Mouse (Mus musculus) neural tube, embryonic 11.5 days (tissue): ENCODE data around the gene Igsf11. TPM values are rescaled to one million over a fixed set of nuclear protein-coding genes. Genes with fewer than 3 reads are reported as not detected.
"Not testable (repeated sequence)": the region's sequence is repeated elsewhere in the genome, so short reads cannot be mapped to it uniquely, and the experiment has no call there.

Source experiments
- ATAC-seq: fragments of 200-750 bp; cut with Nextera tagmentation; 2 replicates; pipeline ENCODE4 v1.8.0; 2017; ENCODE audit warnings: moderate number of reproducible peaks, mild to moderate bottlenecking, moderate TSS enrichment, moderate library complexity; ENCODE audit not compliant: insufficient read depth, low FRiP score, low TSS enrichment
- DNase-seq: peaks from one replicate; pipeline ENCODE4 v3.0.0-alpha.2; 2015; ENCODE audit warnings: low spot score
- H3K27ac ChIP-seq: fragments of 300-500 bp; sonication (generic); 2 replicates; pipeline ENCODE4 v1.5.1; 2014; ENCODE audit warnings: low read depth, mild to moderate bottlenecking, low read length
- H3K27me3 ChIP-seq: fragments of 300-500 bp; sonication (generic); 2 replicates; pipeline ENCODE4 v1.6.1; 2014; ENCODE audit warnings: mild to moderate bottlenecking, low read length, mixed read lengths; ENCODE audit not compliant: control insufficient read depth, insufficient read depth
- H3K36me3 ChIP-seq: fragments of 300-500 bp; sonication (generic); 2 replicates; pipeline ENCODE4 v1.6.1; 2014; ENCODE audit warnings: mild to moderate bottlenecking, low read length, moderate library complexity, mixed read lengths; ENCODE audit not compliant: control insufficient read depth, insufficient read depth
- H3K4me1 ChIP-seq: fragments of 300-500 bp; sonication (generic); 2 replicates; pipeline ENCODE4 v1.6.1; 2014; ENCODE audit warnings: low read length, mixed read lengths; ENCODE audit not compliant: control insufficient read depth, insufficient read depth
- H3K4me2 ChIP-seq: fragments of 300-500 bp; sonication (generic); 2 replicates; pipeline ENCODE4 v1.6.1; 2014; ENCODE audit warnings: low read depth, mild to moderate bottlenecking, moderate library complexity
- H3K4me3 ChIP-seq: fragments of 300-500 bp; sonication (generic); 2 replicates; pipeline ENCODE4 v1.5.1; 2014; ENCODE audit warnings: low read depth, low read length
- H3K9ac ChIP-seq: fragments of 300-500 bp; sonication (generic); 2 replicates; pipeline ENCODE4 v1.6.1; 2014; ENCODE audit warnings: mild to moderate bottlenecking, low read length
- H3K9me3 ChIP-seq: fragments of 300-500 bp; sonication (generic); 2 replicates; pipeline ENCODE4 v1.6.1; 2016; ENCODE audit warnings: low read length; ENCODE audit not compliant: control insufficient read depth
- WGBS: fragments of 180-500 bp; shearing (Covaris S2); extraction: QIAGEN DNeasy Blood & Tissue Kit; methylation state at CpG from one replicate; pipeline ENCODE4 v1.1.7; 2014; 5-methylcytosine and 5-hydroxymethylcytosine counted together
- polyA plus RNA-seq: library from polyadenylated mRNA; unstranded; fragments of >200 nt; fragmentation: Nextera tagmentation; extraction: Ambion mirVana; gene quantifications from 2 replicates; pipeline ENCODE4 v1.2.1, GENCODE M21; 2014

The Igsf11 gene
- polyA plus RNA-seq, 1 experiment from 2014 or later = 5.7 TPM

DNA sequence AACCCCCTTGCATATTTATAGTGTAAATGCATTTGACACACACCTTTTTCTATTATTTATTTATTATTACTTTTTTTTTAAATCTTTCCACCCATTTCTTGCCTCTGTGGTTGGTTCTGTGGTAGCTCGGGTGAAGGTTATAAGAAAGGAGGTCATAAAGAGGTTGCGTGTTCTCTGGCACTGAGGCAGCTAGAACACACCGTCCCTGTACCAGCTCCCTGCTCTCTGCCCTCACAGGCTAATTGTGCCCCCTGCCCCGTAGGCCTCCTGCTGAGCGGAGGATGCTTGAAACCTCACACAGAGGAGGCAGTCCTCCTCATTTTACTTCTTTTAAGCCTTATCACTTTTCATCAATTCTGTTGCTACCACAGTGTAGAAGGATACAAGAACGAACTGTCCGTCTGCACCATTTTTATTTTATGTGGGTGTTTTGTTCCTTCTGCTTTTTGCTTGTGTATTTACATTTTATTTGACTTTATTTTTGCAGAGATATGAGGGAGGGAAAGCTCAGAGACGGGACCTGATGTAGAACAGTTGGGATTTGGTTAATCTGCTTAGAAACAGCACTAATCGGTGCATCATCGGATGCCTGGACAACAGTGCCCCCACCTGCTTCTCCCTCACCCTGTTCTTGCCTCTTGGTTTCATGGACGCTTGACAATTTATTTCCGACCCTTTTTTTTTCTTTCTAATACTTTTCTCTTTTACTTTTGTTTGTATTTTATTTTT lies 90.2 kb downstream of the Igsf11 start:
- Histone ChIP-seq H3K9ac (no peak overlapping the region), H3K4me1 (no peaks in the 10 kb centered on the region; the same call in 1 of the 2 replicates), H3K4me3 (no peak overlapping the region), H3K27ac (no peak overlapping the region), H3K27me3 (no peaks in the 10 kb centered on the region), H3K9me3 (no peaks in the 10 kb centered on the region), H3K36me3 (no peaks in the 10 kb centered on the region; the same call in 1 of the 2 replicates), H3K4me2 (no peak overlapping the region)
- DNase-seq (no peak), ATAC-seq (no peak)
- WGBS = 32% methylated on average over 12 of the region's 12 CpGs

DNA sequence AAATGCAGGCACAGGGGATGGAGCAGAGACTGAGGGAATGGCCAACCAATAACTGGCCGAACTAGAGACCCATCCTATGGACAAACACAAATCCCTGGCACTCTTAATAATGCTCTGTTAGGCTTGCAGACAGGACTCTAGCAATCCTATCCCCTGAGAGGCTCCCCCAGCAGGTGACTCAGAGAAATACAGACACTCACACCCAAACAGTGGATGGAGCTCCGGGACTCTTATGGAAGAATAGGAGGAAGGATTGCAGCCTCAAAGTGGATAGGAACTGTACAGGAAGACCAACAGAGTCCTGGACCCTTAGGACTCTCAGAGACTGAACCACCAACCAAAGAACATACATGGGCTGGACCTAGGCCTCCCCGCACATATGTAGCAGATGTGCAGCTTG lies 91.4 kb downstream of the Igsf11 start:
- not testable (repeated sequence) for H3K4me2 ChIP-seq, DNase-seq, H3K9me3 ChIP-seq, H3K4me3 ChIP-seq, ATAC-seq, H3K27me3 ChIP-seq, H3K4me1 ChIP-seq, H3K9ac ChIP-seq, H3K27ac ChIP-seq, H3K36me3 ChIP-seq
- WGBS = 76% methylated on average over 3 of the region's 3 CpGs

DNA sequence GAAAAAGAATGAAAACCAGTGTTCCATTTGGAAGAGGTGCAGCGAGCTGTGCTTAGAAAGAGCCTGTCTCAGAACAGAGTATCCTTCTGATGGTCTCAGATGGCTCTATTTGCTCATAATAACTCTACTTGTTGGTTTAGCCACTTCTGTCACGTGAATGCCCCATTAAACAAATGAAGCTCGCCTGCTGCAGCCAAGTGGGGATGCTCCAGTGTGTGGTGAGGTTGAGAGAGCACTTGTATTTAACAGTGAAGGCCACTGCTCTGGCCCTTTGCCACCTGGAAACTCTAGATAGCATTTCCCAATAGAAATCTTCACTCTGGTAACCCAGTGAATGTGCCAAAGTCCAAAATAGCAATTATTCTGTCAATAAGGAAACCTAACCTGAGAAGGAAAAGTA lies 92.9 kb downstream of the Igsf11 start:
- no peak overlapping the region for H3K4me3 ChIP-seq
- no peak for ATAC-seq
- no peaks in the 10 kb centered on the region; the same call in 1 of the 2 replicates for H3K4me1 ChIP-seq
- H3K36me3 ChIP-seq = no peaks in the 10 kb centered on the region; the same call in 1 of the 2 replicates
- no peak for DNase-seq
- H3K4me2 ChIP-seq = no peak overlapping the region
- H3K9ac ChIP-seq = no peak overlapping the region
- 53% methylated on average over 3 of the region's 3 CpGs for WGBS
- H3K9me3 ChIP-seq = no peaks in the 10 kb centered on the region
- no peaks in the 10 kb centered on the region for H3K27me3 ChIP-seq
- H3K27ac ChIP-seq = no peak overlapping the region

DNA sequence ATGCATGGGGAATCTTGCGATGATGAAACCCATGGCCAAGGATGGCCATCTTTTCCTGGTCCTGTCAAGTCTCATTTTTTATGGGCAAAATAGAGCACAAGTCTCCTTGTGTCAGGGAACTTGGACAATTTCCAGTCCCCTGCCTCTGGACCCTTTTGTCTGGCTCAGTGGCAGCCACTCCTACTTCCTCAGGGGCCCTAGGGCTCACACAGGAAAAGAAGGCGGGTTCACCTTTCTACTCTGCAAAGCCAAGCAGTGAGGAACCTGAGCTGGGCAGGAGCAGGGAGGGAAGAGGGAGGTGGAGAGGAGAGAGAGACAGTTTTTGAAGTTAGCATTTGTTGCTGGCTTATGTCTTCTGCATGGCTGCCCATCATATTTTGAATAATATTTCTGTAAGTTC lies 93.9 kb downstream of the Igsf11 start:
- no peak overlapping the region for H3K4me2 ChIP-seq
- H3K9ac ChIP-seq = no peak overlapping the region
- DNase-seq = no peak
- ATAC-seq = no peak
- no peak overlapping the region for H3K27ac ChIP-seq
- H3K36me3 ChIP-seq = no peaks in the 10 kb centered on the region; the same call in 1 of the 2 replicates
- WGBS = 61% methylated on average over 2 of the region's 2 CpGs
- H3K4me1 ChIP-seq = no peaks in the 10 kb centered on the region; the same call in 1 of the 2 replicates
- H3K9me3 ChIP-seq = no peaks in the 10 kb centered on the region
- H3K27me3 ChIP-seq = no peaks in the 10 kb centered on the region
- H3K4me3 ChIP-seq = no peak overlapping the region

DNA sequence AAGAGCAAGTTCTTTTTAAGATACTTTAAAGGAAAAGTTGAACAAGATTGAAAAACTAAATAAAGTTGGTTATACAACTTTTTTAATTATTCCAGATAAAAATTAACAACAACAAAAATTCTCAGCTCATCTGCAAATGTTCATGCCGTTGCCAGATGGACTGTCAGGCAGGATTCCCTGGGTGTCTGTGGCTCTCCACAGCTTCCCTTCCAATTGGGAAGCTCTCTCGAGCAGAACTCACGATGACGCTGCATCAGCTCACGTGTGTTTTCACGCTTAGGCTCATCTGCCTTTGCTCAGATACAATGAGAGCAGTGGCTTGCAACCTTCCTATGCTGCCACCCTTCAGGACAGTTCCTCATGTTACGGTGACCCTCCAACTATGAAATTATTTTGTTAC lies 101.2 kb downstream of the Igsf11 start:
- no peak for ATAC-seq

DNA sequence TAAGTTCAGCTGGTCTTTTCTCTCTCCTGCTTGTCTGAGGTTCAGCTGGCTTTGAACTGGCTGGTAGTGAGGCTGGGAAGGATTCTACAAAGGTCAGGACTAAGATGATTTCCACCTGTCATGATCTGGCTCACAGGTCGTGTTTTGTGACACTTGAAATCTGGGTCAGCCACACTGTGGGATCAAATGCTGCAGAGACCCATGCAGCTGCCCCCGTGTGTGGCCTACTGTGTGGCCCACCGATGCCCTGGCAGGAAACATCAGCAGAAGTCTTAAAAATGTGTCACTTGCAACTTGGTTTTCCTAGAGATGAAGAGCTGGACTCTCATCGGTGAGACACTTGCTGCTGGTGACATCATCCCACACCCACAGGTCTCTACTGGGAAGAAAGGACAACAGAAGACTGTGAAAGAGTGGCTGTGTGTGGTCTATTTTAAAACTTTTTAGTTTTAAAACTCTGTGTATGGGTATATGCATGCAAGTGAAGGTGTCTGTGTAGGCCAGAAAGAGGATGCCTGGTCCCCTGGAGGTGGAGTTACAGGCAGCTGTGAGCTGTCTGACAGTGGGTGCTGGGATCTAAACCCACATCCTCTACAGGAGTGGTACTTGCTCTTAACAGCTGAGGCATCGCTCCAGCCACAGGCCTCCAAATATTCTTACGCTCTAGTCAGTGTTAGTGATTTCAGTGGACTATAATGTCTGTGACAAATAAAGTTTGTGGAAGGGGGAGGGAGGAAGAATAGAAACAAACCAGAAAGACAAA lies 106.2 kb downstream of the Igsf11 start:
- Histone ChIP-seq H3K27me3 (no peaks in the 10 kb centered on the region), H3K9me3 (no peaks in the 10 kb centered on the region), H3K4me3 (no peak overlapping the region), H3K27ac (no peak overlapping the region), H3K4me1 (no peaks in the 10 kb centered on the region), H3K9ac (no peak overlapping the region), H3K4me2 (no peak overlapping the region), H3K36me3 (no peaks in the 10 kb centered on the region)
- WGBS = 87% methylated on average over 6 of the region's 6 CpGs
- peak; percentile 2 for DNase-seq
- no peak for ATAC-seq

More for the DNA sequence above, 101.2 kb downstream of the Igsf11 start:
- H3K27me3 ChIP-seq = no peaks in the 10 kb centered on the region
- H3K9me3 ChIP-seq = no peaks in the 10 kb centered on the region
- H3K4me3 ChIP-seq = no peak overlapping the region
- no peak overlapping the region for H3K4me2 ChIP-seq
- H3K27ac ChIP-seq = no peak overlapping the region
- H3K4me1 ChIP-seq = no peaks in the 10 kb centered on the region
- DNase-seq = no peak
- no peaks in the 10 kb centered on the region for H3K36me3 ChIP-seq
- 84% methylated on average over 7 of the region's 7 CpGs for WGBS
- H3K9ac ChIP-seq = no peak overlapping the region

DNA sequence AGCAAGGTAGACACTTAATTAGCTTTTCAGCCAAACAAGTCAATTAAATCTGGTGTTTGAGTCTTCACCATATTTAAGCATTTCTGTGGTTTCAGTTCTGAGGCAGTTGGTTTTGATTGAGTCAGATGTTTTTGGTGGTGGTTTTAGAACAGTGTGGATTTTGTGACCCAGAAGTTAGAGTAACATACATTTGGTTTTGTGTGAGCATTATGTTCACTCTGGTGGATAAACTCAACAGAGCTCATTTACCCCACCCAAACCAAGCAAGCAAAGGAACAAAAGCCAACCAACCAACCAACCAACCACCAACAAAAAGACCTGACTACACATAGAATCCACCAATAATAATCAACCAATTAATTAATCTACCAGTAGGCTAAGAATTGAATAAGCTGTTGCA lies 106.8 kb downstream of the Igsf11 start:
- Histone ChIP-seq H3K4me2 (no peak overlapping the region), H3K27me3 (no peaks in the 10 kb centered on the region), H3K4me3 (no peak overlapping the region), H3K9me3 (no peaks in the 10 kb centered on the region), H3K9ac (no peak overlapping the region), H3K27ac (no peak overlapping the region), H3K4me1 (no peaks in the 10 kb centered on the region), H3K36me3 (no peaks in the 10 kb centered on the region)
- DNase-seq (no peak), ATAC-seq (no peak)

DNA sequence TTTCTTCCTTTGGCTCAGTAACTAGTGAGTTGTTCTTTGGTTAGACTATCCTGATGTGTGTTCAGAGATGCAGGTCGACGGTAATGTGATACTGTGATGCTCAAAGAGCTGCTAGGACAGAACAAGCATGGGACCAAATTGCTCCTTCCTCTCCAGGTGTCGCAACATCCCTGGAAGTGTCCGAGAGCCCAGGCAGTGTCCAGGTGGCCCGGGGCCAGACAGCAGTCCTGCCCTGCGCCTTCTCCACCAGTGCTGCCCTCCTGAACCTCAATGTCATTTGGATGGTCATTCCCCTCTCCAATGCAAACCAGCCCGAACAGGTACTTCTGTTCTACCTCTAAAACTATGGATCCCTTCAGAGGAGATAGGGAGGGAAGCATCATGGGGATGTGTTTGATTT lies 114.5 kb downstream of the Igsf11 start:
- Histone ChIP-seq H3K9me3 (no peaks in the 10 kb centered on the region), H3K4me3 (no peak overlapping the region), H3K9ac (no peak overlapping the region), H3K4me2 (no peak overlapping the region), H3K27me3 (no peaks in the 10 kb centered on the region), H3K36me3 (no peaks in the 10 kb centered on the region), H3K27ac (no peak overlapping the region), H3K4me1 (no peaks in the 10 kb centered on the region)
- ATAC-seq (no peak), DNase-seq (no peak)
- WGBS = 90% methylated on average over 7 of the region's 7 CpGs

DNA sequence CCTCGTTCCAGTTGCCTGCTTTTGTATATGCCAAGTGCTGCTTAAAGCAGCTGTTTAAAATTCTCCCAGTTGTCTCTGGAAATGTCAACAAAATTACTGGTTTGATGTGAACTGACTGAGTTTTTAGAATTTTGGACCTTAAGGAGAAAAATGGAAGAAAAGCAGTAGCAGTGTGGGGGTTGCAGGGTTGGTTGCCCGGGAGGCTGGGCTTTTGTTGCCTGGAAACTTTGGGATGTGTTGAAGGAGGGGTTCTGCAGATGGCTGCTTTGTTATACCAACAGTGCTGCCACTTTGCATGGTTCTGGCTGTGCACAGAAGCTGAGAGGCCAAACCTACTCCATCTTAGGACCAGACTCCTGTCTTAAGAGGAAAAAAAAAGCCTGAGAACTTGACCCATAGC lies 127.0 kb downstream of the Igsf11 start:
- H3K36me3 ChIP-seq = no peaks in the 10 kb centered on the region

More for the DNA sequence above, 127.0 kb downstream of the Igsf11 start:
- no peak overlapping the region for H3K9ac ChIP-seq
- ATAC-seq (no peak; the same call in 1 of the 2 replicates), DNase-seq (peak; percentile 32)
- H3K27me3 ChIP-seq = no peaks in the 10 kb centered on the region
- no peak overlapping the region for H3K27ac ChIP-seq
- no peak overlapping the region for H3K4me3 ChIP-seq
- no peak overlapping the region for H3K4me2 ChIP-seq
- WGBS = 66% methylated on average over 2 of the region's 2 CpGs
- H3K4me1 ChIP-seq = no peaks in the 10 kb centered on the region
- no peaks in the 10 kb centered on the region for H3K9me3 ChIP-seq
